Mouse (Mus musculus) ES-Bruce4 (cell line): ENCODE measurements around the gene Hibadh. TPM values are rescaled to one million over a fixed set of nuclear protein-coding genes. Genes with fewer than 3 reads are reported as not detected.

Experiments used
- H3K27ac ChIP-seq: 2 replicates; pipeline ENCODE4 v1.5.1; 2012; ENCODE audit warnings: low read length, inconsistent platforms; ENCODE audit not compliant: insufficient read depth
- H3K27me3 ChIP-seq: 2 replicates; pipeline ENCODE4 v1.6.1; 2012; ENCODE audit warnings: mild to moderate bottlenecking, low read length, inconsistent platforms; ENCODE audit not compliant: control insufficient read depth, poor library complexity, insufficient read depth, severe bottlenecking
- H3K36me3 ChIP-seq: 2 replicates; pipeline ENCODE4 v1.6.1; 2012; ENCODE audit warnings: inconsistent platforms, mild to moderate bottlenecking, low read length, moderate library complexity; ENCODE audit not compliant: control insufficient read depth, poor library complexity, insufficient read depth, severe bottlenecking
- H3K4me1 ChIP-seq: one replicate; pipeline ENCODE4 v1.8.1; 2011; ENCODE audit warnings: low read length; ENCODE audit not compliant: control insufficient read depth, insufficient read depth
- H3K4me3 ChIP-seq: 2 replicates; pipeline ENCODE4 v1.5.1; 2011; ENCODE audit warnings: low read depth, mild to moderate bottlenecking, low read length
- H3K9ac ChIP-seq: 2 replicates; pipeline ENCODE4 v1.6.1; 2012; ENCODE audit warnings: low read depth, mild to moderate bottlenecking, inconsistent platforms; ENCODE audit not compliant: poor library complexity, severe bottlenecking
- H3K9me3 ChIP-seq: replicated peaks from 2 replicates; pipeline ENCODE4 v1.6.1; 2012; ENCODE audit warnings: mild to moderate bottlenecking, low read length, inconsistent platforms; ENCODE audit not compliant: control insufficient read depth, poor library complexity, insufficient read depth, severe bottlenecking
- CTCF ChIP-seq: IDR thresholded peaks from one replicate; pipeline ENCODE4 v1.8.1; 2011; ENCODE audit warnings: low read depth, low read length
- EP300 ChIP-seq: IDR thresholded peaks from 2 replicates; pipeline ENCODE4 v1.6.1; 2011; ENCODE audit warnings: low read depth, low read length; ENCODE audit not compliant: insufficient read depth
- POLR2A ChIP-seq: IDR thresholded peaks from one replicate; pipeline ENCODE4 v1.8.1; 2011; ENCODE audit warnings: low read length; ENCODE audit not compliant: insufficient read depth
- polyA plus RNA-seq: library from polyadenylated mRNA; stranded (reverse); fragments of >200 nt; gene quantifications from 2 replicates; pipeline ENCODE4 v1.2.4, GENCODE M21; 2011; ENCODE audit warnings: low read depth; ENCODE audit not compliant: missing spikeins, insufficient read depth, insufficient read length

Gene Hibadh
- polyA plus RNA-seq, 1 experiment = 115 TPM

GRCm38 (mm10) chr6:52504676-52505460 is 135.3 kb downstream of the Hibadh start:
- no peaks in the 10 kb centered on the region for H3K4me1 ChIP-seq
- H3K27ac ChIP-seq = no peak overlapping the region
- H3K27me3 ChIP-seq = no peaks in the 10 kb centered on the region
- H3K9me3 ChIP-seq = no peaks in the 10 kb centered on the region
- H3K36me3 ChIP-seq = no peaks in the 10 kb centered on the region
- H3K9ac ChIP-seq = no peak overlapping the region
- no peak for TF ChIP-seq EP300
- no peak for TF ChIP-seq CTCF
- TF ChIP-seq POLR2A = no peak
- H3K4me3 ChIP-seq = no peak overlapping the region

GRCm38 (mm10) chr6:52502986-52503385 is 137.2 kb downstream of the Hibadh start:
- Histone ChIP-seq H3K9ac (no peak overlapping the region), H3K27me3 (no peaks in the 10 kb centered on the region), H3K27ac (no peak overlapping the region), H3K9me3 (no peaks in the 10 kb centered on the region), H3K36me3 (no peaks in the 10 kb centered on the region), H3K4me3 (no peak overlapping the region), H3K4me1 (no peaks in the 10 kb centered on the region)
- TF ChIP-seq EP300 (no peak), POLR2A (no peak), CTCF (no peak)

- Histone ChIP-seq H3K4me3 (no peak overlapping the region), H3K9ac (no peak overlapping the region), H3K27me3 (no peaks in the 10 kb centered on the region), H3K27ac (no peak overlapping the region), H3K36me3 (no peaks in the 10 kb centered on the region), H3K9me3 (no peaks in the 10 kb centered on the region), H3K4me1 (no peaks in the 10 kb centered on the region)
- TF ChIP-seq POLR2A (no peak), EP300 (no peak), CTCF (no peak)
These were observed 138.7 kb downstream of the Hibadh start for GRCm38 (mm10) chr6:52501479-52501878.

Other genes starting within 250 kb of the Hibadh start
- 116 and 130 TPM in 2 replicates for gene Tax1bp1, start 73.3 kb upstream of the Hibadh start, polyA plus RNA-seq